Mouse (Mus musculus) myocyte (in vitro differentiated cells): ENCODE results near the gene Kalrn.

ENCODE experiments used
- CEBPB ChIP-seq: IDR thresholded peaks from 2 replicates; pipeline ENCODE4 v1.6.1; 2011; ENCODE audit warnings: mild to moderate bottlenecking, moderate library complexity; ENCODE audit not compliant: poor library complexity, insufficient read depth, severe bottlenecking
- E2F4 ChIP-seq: IDR thresholded peaks from one replicate; pipeline ENCODE4 v1.6.1; 2011; ENCODE audit warnings: mild to moderate bottlenecking, control low read depth, moderate library complexity; ENCODE audit not compliant: insufficient read depth
- MAX ChIP-seq: IDR thresholded peaks from one replicate; pipeline ENCODE4 v1.6.1; 2011; ENCODE audit warnings: low read depth, mild to moderate bottlenecking, control low read depth
- MYOD1 ChIP-seq, 3 experiments: IDR thresholded peaks; one replicate each; pipeline ENCODE4 v1.6.1; 2011; ENCODE audit warnings: control low read depth in 2 of 3, low read depth in 2 of 3, mild to moderate bottlenecking in 2 of 3, moderate library complexity in 1 of 3; ENCODE audit not compliant: insufficient read length in 2 of 3, control insufficient read depth in 1 of 3
- MYOG ChIP-seq, 3 experiments: IDR thresholded peaks; one replicate each; pipeline ENCODE4 v1.6.1; 2011; ENCODE audit warnings: control low read depth in 2 of 3, low read depth in 2 of 3, mild to moderate bottlenecking in 2 of 3; ENCODE audit not compliant: insufficient read length in 2 of 3, control insufficient read depth in 1 of 3, insufficient read depth in 1 of 3
- POLR2A ChIP-seq: IDR thresholded peaks from one replicate; pipeline ENCODE4 v1.6.1; 2011; ENCODE audit warnings: low read depth, mild to moderate bottlenecking, control low read depth, moderate library complexity; ENCODE audit not compliant: insufficient read length
- POLR2AphosphoS2 ChIP-seq: IDR thresholded peaks from one replicate; pipeline ENCODE4 v1.6.1; 2011; ENCODE audit warnings: low read depth, control low read depth; ENCODE audit not compliant: insufficient read length
- REST ChIP-seq: IDR thresholded peaks from one replicate; pipeline ENCODE4 v1.6.1; 2011; ENCODE audit warnings: mild to moderate bottlenecking, control low read depth, moderate library complexity; ENCODE audit not compliant: insufficient read depth, insufficient read length
- SRF ChIP-seq: IDR thresholded peaks from one replicate; pipeline ENCODE4 v1.6.1; 2011; ENCODE audit warnings: low read depth; ENCODE audit not compliant: control insufficient read depth, insufficient read length
- TCF12 ChIP-seq: IDR thresholded peaks from one replicate; pipeline ENCODE4 v1.6.1; 2011; ENCODE audit warnings: mild to moderate bottlenecking, control low read depth; ENCODE audit not compliant: poor library complexity, insufficient read depth, severe bottlenecking
- TCF3 ChIP-seq: IDR thresholded peaks from one replicate; pipeline ENCODE4 v1.6.1; 2011; ENCODE audit warnings: low read depth, control low read depth; ENCODE audit not compliant: insufficient read length
- USF1 ChIP-seq: IDR thresholded peaks from one replicate; pipeline ENCODE4 v1.6.1; 2011; ENCODE audit warnings: low read depth, mild to moderate bottlenecking, control low read depth, moderate library complexity

DNA sequence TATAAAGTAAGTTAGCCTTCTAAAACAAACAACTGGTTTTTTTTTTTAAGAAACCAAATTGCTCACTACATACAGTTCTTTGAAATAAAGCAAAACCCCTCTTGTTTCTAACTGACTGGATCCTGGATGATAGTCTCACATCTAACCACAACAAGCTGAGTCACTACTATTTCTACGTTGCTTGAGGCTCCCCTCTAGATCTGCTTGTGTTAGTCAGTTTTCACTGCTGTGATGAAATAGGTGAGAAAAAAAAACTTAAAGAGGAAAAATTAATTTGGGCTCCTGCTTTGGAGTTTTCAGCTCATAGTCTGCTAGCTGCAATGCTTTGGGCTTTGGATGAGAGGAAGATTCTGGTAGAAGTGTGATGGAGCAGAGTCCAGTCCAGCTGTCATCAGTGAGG lies 36.8 kb upstream of the Kalrn start:
- TF ChIP-seq POLR2A (no peak), POLR2AphosphoS2 (no peak), TCF3 (no peak), MAX (no peak), MYOG (IDR thresholded peaks at IDR 0.05; ENCODE audit: control insufficient read depth in 1 of 3, insufficient read depth in 1 of 3, insufficient read length in 2 of 3, low read depth in 2 of 3) (no peak), USF1 (no peak), TCF12 (no peak), SRF (no peak), MYOD1 (IDR thresholded peaks at IDR 0.05; ENCODE audit: control insufficient read depth in 1 of 3, insufficient read length in 2 of 3, low read depth in 2 of 3) (no peak), CEBPB (no peak), E2F4 (no peak), REST (no peak)
